Mouse (Mus musculus) megakaryocyte, embryonic 14.5 days (primary cell): ENCODE data around the gene Hspb7. TPM values are rescaled to one million over a fixed set of nuclear protein-coding genes. Genes with fewer than 3 reads are reported as not detected.

Experiments used
- H3K27me3 ChIP-seq: replicated peaks from 2 replicates; pipeline ENCODE3; 2012; ENCODE audit warnings: inconsistent platforms
- H3K36me3 ChIP-seq: replicated peaks from 2 replicates; pipeline ENCODE3; 2012; ENCODE audit warnings: low read length, inconsistent platforms, mixed read lengths
- H3K4me1 ChIP-seq: 2 replicates; pipeline ENCODE4 v1.6.1; 2012; ENCODE audit warnings: inconsistent platforms
- H3K4me3 ChIP-seq: replicated peaks from 2 replicates; pipeline ENCODE3; 2012; ENCODE audit warnings: moderate library complexity, mild to moderate bottlenecking, inconsistent platforms
- H3K9me3 ChIP-seq: 2 replicates; pipeline ENCODE4 v1.6.1; 2012; ENCODE audit warnings: inconsistent platforms
- FLI1 ChIP-seq: IDR thresholded peaks from 2 replicates; pipeline ENCODE4 v1.6.1; 2012; ENCODE audit warnings: low read length, inconsistent platforms, mixed read lengths
- GATA1 ChIP-seq: IDR thresholded peaks from 3 replicates; pipeline ENCODE4 v1.6.1; 2012; ENCODE audit warnings: mixed read lengths, low read length, inconsistent platforms, borderline replicate concordance
- polyA plus RNA-seq: library from polyadenylated mRNA; stranded (reverse); fragments of >175 nt; gene quantifications from 2 replicates; pipeline ENCODE4 v1.2.3, GENCODE M21; 2012; ENCODE audit warnings: low replicate concordance; ENCODE audit not compliant: insufficient read depth

Gene Hspb7
- polyA plus RNA-seq, 1 experiment, result not detected

DNA sequence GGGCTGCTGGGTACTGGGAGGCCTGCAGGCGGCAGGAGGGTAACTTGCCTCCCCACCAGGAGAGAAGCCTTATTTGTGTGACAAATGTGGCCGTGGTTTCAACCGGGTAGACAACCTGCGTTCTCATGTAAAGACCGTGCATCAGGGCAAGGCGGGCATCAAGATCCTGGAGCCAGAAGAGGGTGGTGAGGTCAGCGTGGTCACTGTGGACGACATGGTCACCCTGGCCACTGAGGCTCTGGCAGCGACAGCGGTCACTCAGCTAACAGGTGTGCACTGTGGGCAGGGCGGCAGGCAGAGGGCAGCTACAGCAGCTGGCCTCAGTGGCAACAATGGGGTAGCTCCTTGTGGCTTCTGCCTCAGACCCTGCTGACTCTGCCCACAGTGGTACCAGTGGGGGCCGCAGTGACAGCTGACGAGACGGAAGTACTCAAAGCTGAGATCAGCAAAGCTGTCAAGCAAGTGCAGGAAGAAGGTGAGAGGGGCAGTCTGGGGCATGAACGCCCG is 45.8 kb downstream of the Hspb7 start:
- Histone ChIP-seq H3K4me3 (peak overlapping the region; percentile 67), H3K36me3 (peaks cover 99% of the 10 kb centered on the region), H3K27me3 (no peaks in the 10 kb centered on the region), H3K4me1 (peaks cover 18% of the 10 kb centered on the region), H3K9me3 (peaks cover 2% of the 10 kb centered on the region; the same call in 1 of the 2 replicates)
- TF ChIP-seq GATA1, result no peak
- TF ChIP-seq FLI1, result no peak

DNA sequence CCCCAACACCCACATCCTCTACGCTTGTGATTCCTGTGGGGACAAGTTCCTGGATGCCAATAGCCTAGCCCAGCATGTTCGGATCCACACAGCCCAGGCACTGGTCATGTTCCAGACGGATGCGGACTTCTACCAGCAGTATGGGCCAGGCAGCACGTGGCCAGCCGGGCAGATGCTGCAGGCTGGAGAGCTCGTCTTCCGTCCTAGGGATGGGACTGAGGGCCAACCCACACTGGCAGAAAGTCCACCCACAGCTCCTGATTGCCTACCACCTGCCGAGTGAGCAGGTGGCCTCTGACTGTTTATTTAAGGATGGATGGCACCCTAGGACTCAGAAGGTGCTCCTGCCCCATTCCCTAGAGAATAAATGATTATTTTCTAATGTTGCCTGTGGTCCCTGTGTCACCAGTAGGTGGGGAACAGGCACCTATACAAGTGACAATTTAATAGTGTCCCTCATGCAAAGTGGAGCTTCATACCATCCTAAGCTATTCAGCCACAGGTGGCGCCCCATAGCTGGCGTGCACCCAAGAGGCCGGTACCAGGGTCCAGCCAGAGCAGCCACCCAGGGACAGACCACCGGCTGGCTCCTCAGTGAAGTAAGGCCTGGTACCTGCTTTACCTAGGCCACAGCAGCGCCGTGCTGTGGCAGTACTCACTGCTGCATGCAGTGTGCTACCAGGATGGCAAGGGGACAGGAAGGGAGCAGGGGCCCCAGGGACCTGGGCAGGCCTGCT is 46.4 kb downstream of the Hspb7 start:
- H3K9me3 ChIP-seq, result peaks cover 9% of the 10 kb centered on the region
- H3K36me3 ChIP-seq, result peaks cover 99% of the 10 kb centered on the region
- no peak for TF ChIP-seq FLI1
- TF ChIP-seq GATA1, result no peak
- peaks cover 11% of the 10 kb centered on the region; the same call in 1 of the 2 replicates for H3K4me1 ChIP-seq
- H3K27me3 ChIP-seq, result no peaks in the 10 kb centered on the region
- no peak overlapping the region for H3K4me3 ChIP-seq

DNA sequence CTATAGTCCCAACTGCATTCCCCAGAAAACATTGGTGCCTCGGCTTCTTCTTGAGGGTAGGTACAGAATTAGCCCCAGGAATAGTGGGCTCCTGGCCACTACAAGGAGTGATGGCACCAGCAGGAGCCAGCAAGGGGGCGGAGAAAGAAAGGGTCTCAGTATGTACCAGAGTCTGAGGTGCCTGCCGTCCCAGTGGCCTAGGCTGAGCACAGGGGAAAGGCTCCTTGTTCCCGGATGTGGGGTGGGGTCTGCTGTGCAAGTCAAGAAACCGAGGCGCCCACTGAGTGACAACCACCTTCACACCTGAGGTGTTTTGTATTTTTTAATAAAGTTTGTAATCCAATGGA is 47.0 kb downstream of the Hspb7 start:
- TF ChIP-seq FLI1 (no peak), GATA1 (no peak)
- H3K4me3 ChIP-seq, result no peak overlapping the region
- peaks cover 11% of the 10 kb centered on the region; the same call in 1 of the 2 replicates for H3K4me1 ChIP-seq
- H3K36me3 ChIP-seq, result peaks cover 99% of the 10 kb centered on the region
- H3K27me3 ChIP-seq, result no peaks in the 10 kb centered on the region
- H3K9me3 ChIP-seq, result peaks cover 14% of the 10 kb centered on the region

DNA sequence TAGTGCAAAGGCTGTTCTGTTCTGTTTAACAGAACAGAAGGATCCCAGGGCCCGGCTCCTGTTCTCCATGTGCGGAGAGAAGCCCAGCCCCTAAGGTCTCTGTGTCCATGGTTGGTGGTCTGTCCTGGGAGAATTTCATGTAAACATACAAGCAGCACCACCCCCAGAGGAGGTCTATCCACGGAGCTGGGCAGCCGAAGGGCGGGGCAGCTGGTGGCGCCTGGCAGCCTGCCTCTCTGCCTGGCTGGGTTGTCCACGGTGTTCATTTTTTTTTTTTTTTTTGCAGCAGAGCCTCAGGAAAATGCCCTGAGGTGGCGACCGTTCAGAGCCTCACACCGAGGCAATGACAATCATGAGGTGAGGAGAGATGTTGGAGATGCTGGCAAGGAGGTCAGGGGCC is 48.0 kb downstream of the Hspb7 start:
- H3K9me3 ChIP-seq, result peaks cover 24% of the 10 kb centered on the region
- peaks cover 99% of the 10 kb centered on the region for H3K36me3 ChIP-seq
- H3K4me3 ChIP-seq, result no peak overlapping the region
- H3K4me1 ChIP-seq, result peaks cover 11% of the 10 kb centered on the region; the same call in 1 of the 2 replicates
- no peak for TF ChIP-seq GATA1
- no peak for TF ChIP-seq FLI1
- H3K27me3 ChIP-seq, result no peaks in the 10 kb centered on the region

DNA sequence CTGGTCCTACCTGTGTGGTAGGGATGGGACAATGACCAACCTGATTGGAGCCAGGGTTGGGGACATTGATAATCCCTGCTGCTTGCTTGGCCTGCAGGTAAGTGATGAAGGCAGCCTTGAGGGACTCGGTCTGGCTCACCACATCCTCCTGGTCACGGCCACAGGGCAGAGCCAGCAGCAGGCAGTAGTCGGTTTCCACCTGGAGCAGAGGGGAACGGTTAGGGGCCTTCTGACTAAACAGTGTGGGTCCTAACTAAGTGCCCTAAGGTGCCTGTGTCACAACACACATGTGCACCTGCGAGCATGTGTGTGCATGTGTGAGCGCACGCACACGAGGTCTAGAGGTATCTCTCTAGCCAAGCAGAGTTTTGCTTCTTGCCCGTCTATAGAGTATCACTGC is 48.8 kb downstream of the Hspb7 start:
- Histone ChIP-seq H3K4me3 (no peak overlapping the region), H3K27me3 (no peaks in the 10 kb centered on the region), H3K4me1 (peaks cover 12% of the 10 kb centered on the region; the same call in 1 of the 2 replicates), H3K9me3 (peaks cover 32% of the 10 kb centered on the region), H3K36me3 (peaks cover 99% of the 10 kb centered on the region)
- TF ChIP-seq FLI1, result no peak
- no peak for TF ChIP-seq GATA1

DNA sequence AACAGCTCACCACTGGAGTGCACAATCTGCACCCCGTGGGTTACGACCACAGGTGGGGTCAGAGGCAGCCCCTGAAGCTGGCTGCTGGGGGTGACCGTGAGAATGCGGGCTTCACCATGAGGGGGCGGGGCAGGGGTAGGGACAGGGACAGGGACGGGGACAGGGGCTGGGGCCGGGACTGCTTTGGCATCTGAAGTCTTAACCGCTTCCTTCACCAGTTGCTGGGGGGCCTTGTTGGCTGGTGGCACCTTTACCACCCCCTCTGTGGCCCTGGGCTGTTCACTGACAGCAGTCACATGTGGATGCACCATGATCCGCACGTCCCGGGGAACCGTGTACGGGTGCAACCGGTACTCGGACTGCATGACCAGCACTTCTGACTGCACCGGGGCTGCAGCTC is 50.9 kb downstream of the Hspb7 start:
- Histone ChIP-seq H3K4me1 (peaks cover 9% of the 10 kb centered on the region), H3K36me3 (peaks cover 99% of the 10 kb centered on the region), H3K4me3 (peak overlapping the region; percentile 10), H3K9me3 (peaks cover 53% of the 10 kb centered on the region), H3K27me3 (no peaks in the 10 kb centered on the region)
- TF ChIP-seq GATA1 (no peak), FLI1 (no peak)

DNA sequence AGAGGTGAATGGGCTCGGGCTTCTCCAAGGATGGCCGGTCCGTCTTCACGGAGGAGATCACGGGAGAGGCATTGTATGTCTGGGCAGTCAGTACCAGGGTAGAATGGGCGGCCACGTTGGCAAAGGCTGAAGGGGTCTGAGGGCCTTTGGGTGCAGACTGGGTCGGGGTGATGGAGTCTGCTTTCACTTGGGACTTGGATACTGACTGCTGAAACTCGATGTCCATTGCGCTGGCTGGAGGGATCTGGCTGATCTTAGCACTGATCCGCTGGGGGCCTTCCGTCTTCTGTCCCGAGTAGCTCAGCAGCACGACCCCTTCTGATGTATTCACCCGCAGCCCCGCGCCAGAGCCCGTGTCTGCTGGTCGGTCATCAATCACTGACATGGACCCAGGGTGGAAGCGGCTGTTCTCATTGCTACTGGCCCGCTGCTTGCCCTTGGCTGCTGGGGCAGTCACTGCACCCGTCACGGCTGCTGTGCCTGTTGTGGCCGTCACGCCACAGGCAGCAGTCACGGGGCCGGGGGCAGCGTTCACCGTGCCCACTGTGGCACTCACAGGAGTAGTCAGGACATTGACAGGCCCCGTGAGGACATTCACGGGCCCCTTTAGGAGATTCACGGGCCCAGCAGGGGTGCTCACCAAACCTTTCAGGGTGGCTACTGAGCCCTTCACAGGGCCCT is 52.2 kb downstream of the Hspb7 start:
- Histone ChIP-seq H3K4me3 (no peak overlapping the region), H3K27me3 (no peaks in the 10 kb centered on the region), H3K4me1 (peaks cover 5% of the 10 kb centered on the region; the same call in 1 of the 2 replicates), H3K9me3 (peaks cover 64% of the 10 kb centered on the region), H3K36me3 (peaks cover 99% of the 10 kb centered on the region)
- TF ChIP-seq FLI1 (no peak), GATA1 (no peak)

DNA sequence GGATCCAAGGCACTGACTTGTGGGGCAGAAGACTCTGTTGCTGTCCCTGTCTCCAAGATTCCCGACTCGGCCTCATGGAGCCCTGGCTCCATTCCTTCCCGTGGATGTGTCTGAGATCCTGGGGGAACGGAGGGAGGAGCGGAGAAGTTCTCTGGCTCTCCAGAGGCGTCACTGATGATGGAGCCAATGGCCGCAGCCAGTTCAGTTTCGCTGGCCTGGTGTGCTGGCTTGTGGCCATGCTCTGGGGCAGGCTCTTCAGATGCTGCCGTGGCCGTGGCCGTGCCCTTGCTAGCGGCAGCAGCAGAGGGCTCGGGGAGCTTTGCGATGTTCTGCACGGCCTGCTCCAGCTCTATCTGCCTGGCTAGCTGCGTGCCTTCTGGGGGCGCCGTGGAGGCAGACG is 53.9 kb downstream of the Hspb7 start:
- Histone ChIP-seq H3K27me3 (no peaks in the 10 kb centered on the region), H3K4me3 (peak overlapping the region; percentile 7), H3K4me1 (peaks cover 5% of the 10 kb centered on the region; the same call in 1 of the 2 replicates), H3K9me3 (peaks cover 78% of the 10 kb centered on the region), H3K36me3 (peaks cover 100% of the 10 kb centered on the region)
- TF ChIP-seq GATA1 (no peak), FLI1 (no peak)

Other genes with a start within 250 kb of the Hspb7 start
- gene Rsg1, start 206.8 kb upstream of the Hspb7 start, polyA plus RNA-seq, result not detected in 2 replicates
- gene Arhgef19, start 181.3 kb upstream of the Hspb7 start, polyA plus RNA-seq, result 0.64 TPM in 1 of 2 replicates, not detected in the other
- not detected in 2 replicates for gene Epha2, start 119.5 kb upstream of the Hspb7 start, polyA plus RNA-seq
- not detected in 2 replicates for gene Fam131c, start 52.6 kb upstream of the Hspb7 start, polyA plus RNA-seq
- not detected in 2 replicates for gene Clcnka, start 22.1 kb upstream of the Hspb7 start, polyA plus RNA-seq
- not detected in 2 replicates for gene Clcnkb, start 4.8 kb upstream of the Hspb7 start, polyA plus RNA-seq
- not detected in 2 replicates for gene Srarp, start 15.3 kb downstream of the Hspb7 start, polyA plus RNA-seq
- 32.4 and 41.2 TPM in 2 replicates for gene Zbtb17, start 23.9 kb downstream of the Hspb7 start, polyA plus RNA-seq
- 101 and 202 TPM in 2 replicates for gene Spen, start 117.8 kb downstream of the Hspb7 start, polyA plus RNA-seq
- 4.7 and 17.1 TPM in 2 replicates for gene Fblim1, start 185.3 kb downstream of the Hspb7 start, polyA plus RNA-seq
- gene Tmem82, start 197.9 kb downstream of the Hspb7 start, polyA plus RNA-seq, result 1.1 TPM in 1 of 2 replicates, not detected in the other
- not detected in 2 replicates for gene Slc25a34, start 203.0 kb downstream of the Hspb7 start, polyA plus RNA-seq
- gene Plekhm2, start 244.1 kb downstream of the Hspb7 start, polyA plus RNA-seq, result 19.4 and 24.8 TPM in 2 replicates